Mouse (Mus musculus): Measurements from ENCODE around the gene Dock2. TPM values are rescaled to one million over a fixed set of nuclear protein-coding genes. Genes with fewer than 3 reads are reported as not detected.
A peak's percentile ranks its signal among the peaks of the same experiment; 100 is the strongest.

The Dock2 gene
- polyA plus RNA-seq, 1 experiment from 2014 or later, result 0.54 TPM

GRCm38 (mm10) chr11:34375557-34375956 lies 408.1 kb downstream of the Dock2 start:
- ATAC-seq (ENCODE audit: low FRiP score, low read depth), result no peak
- no peaks in the 10 kb centered on the region for H3K9me3 ChIP-seq
- H3K4me2 ChIP-seq, result no peak overlapping the region
- H3K36me3 ChIP-seq, result no peaks in the 10 kb centered on the region
- WGBS, result 77% methylated on average over 1 of the region's 1 CpGs
- H3K9ac ChIP-seq, result no peak overlapping the region
- no peak overlapping the region for H3K4me3 ChIP-seq
- 0 out of 2 replicates have a peak, but pooled peaks cover 5% of the 10 kb centered on the region for H3K4me1 ChIP-seq (replicated peaks)
- H3K27me3 ChIP-seq, result no peaks in the 10 kb centered on the region
- no peak overlapping the region for H3K27ac ChIP-seq (replicated peaks)

DNA sequence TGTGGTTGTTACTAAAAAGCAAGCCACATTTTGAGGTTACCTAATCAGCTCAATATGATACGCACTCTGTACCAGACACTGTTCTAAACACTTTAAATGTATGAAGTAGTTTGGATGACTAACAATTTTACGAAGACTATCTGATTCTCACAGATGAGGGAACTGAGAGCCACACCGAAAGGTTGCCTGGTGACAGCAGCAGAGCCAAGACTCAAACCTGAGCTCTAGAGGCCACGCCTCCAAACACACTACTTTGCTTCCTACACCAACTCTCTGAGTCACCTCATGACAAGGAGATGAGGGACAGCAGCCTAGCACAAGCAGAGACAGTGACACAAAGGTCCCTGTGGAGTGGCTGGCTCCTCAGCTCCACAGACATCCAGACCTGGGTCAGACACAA lies 411.5 kb downstream of the Dock2 start:
- Histone ChIP-seq H3K9ac (no peak overlapping the region), H3K4me3 (no peak overlapping the region), H3K4me1 (replicated peaks) (0 out of 2 replicates have a peak, but pooled peaks cover 5% of the 10 kb centered on the region), H3K36me3 (no peaks in the 10 kb centered on the region), H3K9me3 (no peaks in the 10 kb centered on the region), H3K4me2 (no peak overlapping the region), H3K27me3 (no peaks in the 10 kb centered on the region), H3K27ac (replicated peaks) (no peak overlapping the region)
- 92% methylated on average over 4 of the region's 4 CpGs for WGBS
- ATAC-seq (ENCODE audit: low FRiP score, low read depth), result no peak

DNA sequence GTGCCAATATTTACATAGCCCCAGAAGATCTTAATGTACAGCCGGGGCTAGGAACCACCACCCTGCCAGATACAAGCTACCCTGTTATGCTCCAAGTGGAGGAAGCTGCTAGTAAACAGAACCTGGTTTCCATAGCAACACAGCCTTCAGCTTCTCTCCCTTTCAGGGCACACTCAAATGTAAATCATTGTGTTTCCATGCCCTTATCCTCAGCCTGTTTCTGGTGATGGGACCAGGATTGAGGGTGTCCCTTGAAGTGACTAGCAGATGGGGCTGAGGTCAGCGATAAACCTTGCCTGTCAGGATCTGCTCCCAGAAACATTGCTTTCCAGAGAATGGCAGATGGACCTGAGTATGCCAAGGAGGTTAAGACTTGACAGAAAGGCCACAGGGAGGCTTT lies 427.6 kb downstream of the Dock2 start:
- no peaks in the 10 kb centered on the region for H3K9me3 ChIP-seq
- 27% methylated on average over 2 of the region's 2 CpGs for WGBS
- no peak overlapping the region for H3K4me3 ChIP-seq
- H3K9ac ChIP-seq, result no peak overlapping the region
- no peaks in the 10 kb centered on the region for H3K36me3 ChIP-seq
- 0 out of 2 replicates have a peak, but pooled peaks have one; percentile 50 for ATAC-seq (ENCODE audit: low FRiP score, low read depth)
- H3K4me2 ChIP-seq, result no peak overlapping the region
- H3K4me1 ChIP-seq (replicated peaks), result peaks cover 12% of the 10 kb centered on the region
- H3K27ac ChIP-seq (replicated peaks), result no peak overlapping the region
- no peaks in the 10 kb centered on the region for H3K27me3 ChIP-seq

GRCm38 (mm10) chr11:34355406-34355805 lies 428.3 kb downstream of the Dock2 start:
- H3K4me3 ChIP-seq, result no peak overlapping the region
- 60% methylated on average over 12 of the region's 12 CpGs for WGBS
- no peak overlapping the region for H3K9ac ChIP-seq
- H3K36me3 ChIP-seq, result no peaks in the 10 kb centered on the region
- no peak overlapping the region for H3K27ac ChIP-seq (replicated peaks)
- ATAC-seq (ENCODE audit: low FRiP score, low read depth), result no peak
- no peaks in the 10 kb centered on the region for H3K9me3 ChIP-seq
- no peak overlapping the region for H3K4me2 ChIP-seq
- no peaks in the 10 kb centered on the region for H3K27me3 ChIP-seq
- H3K4me1 ChIP-seq (replicated peaks), result peaks cover 12% of the 10 kb centered on the region

- Histone ChIP-seq H3K4me2 (no peak overlapping the region), H3K4me3 (no peak overlapping the region), H3K36me3 (no peaks in the 10 kb centered on the region), H3K9ac (no peak overlapping the region), H3K9me3 (no peaks in the 10 kb centered on the region), H3K4me1 (replicated peaks) (peaks cover 21% of the 10 kb centered on the region), H3K27ac (replicated peaks) (no peak overlapping the region), H3K27me3 (no peaks in the 10 kb centered on the region)
- 73% methylated on average over 10 of the region's 10 CpGs for WGBS
- no peak for ATAC-seq (ENCODE audit: low FRiP score, low read depth)
These were observed 434.1 kb downstream of the Dock2 start for GRCm38 (mm10) chr11:34349453-34350056.

DNA sequence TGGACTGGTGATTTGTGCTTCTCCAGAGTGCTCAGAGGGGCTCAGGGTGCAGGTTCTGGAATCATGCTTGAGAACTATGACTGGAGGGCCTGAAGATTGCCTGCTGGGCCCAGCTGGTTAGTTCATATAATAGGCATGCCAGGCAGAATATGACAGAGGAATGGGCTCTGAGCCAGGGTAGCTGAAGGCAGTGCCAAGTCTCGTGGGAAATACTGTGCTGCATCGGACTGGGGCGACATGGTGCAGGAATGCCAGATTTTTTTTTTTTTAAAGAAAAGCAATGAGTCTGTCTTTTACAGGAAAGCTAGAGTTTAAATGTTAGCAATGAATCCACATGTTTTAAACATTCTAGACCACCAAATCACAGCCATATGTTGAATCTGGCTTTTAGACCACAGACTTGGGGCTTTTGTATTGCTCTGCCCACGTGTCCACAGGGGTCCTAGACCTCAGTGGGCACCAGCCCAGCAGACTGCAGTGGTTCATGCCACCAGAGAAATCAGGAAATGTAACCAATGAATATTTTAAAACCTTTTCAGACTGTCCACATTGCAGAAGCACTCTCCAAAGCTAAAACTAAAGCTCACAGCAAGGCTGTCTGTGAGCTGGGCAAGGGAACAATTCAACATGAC lies 435.3 kb downstream of the Dock2 start:
- peak; percentile 77 for ATAC-seq (ENCODE audit: low FRiP score, low read depth)
- 26% methylated on average over 4 of the region's 4 CpGs for WGBS
- no peak overlapping the region for H3K9ac ChIP-seq
- H3K4me1 ChIP-seq (replicated peaks), result peaks cover 32% of the 10 kb centered on the region
- no peak overlapping the region for H3K4me3 ChIP-seq
- H3K27ac ChIP-seq (replicated peaks), result peak overlapping the region; percentile 46
- H3K27me3 ChIP-seq, result no peaks in the 10 kb centered on the region
- no peak overlapping the region for H3K4me2 ChIP-seq
- no peaks in the 10 kb centered on the region for H3K9me3 ChIP-seq
- H3K36me3 ChIP-seq, result no peaks in the 10 kb centered on the region

DNA sequence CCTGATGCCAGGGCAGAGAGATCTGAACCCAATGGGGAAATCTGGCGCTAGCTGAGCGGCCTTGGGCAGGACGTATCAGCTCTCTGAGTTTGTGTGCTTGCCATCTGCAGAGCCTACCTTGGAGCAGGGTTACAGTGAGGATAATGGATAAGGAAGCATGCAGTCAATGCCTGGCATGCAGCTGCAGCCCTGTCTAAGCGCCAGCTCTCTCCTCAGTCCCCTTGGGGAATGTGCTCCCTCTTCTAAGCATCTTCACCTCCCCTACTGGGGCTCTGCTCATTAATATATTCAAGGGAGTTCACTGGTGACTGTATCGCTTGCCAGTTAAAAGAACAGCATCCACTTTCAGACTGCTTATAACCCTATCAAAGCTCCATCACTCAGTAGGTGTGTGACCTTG lies 439.4 kb downstream of the Dock2 start:
- no peaks in the 10 kb centered on the region for H3K9me3 ChIP-seq
- H3K4me3 ChIP-seq, result no peak overlapping the region
- 24% methylated on average over 5 of the region's 5 CpGs for WGBS
- H3K4me1 ChIP-seq (replicated peaks), result peaks cover 36% of the 10 kb centered on the region
- no peak overlapping the region for H3K9ac ChIP-seq
- peak; percentile 70 for ATAC-seq (ENCODE audit: low FRiP score, low read depth)
- H3K27ac ChIP-seq (replicated peaks), result peak overlapping the region; percentile 36; the same call in 1 of the 2 replicates
- H3K4me2 ChIP-seq, result no peak overlapping the region
- H3K27me3 ChIP-seq, result no peaks in the 10 kb centered on the region
- no peaks in the 10 kb centered on the region for H3K36me3 ChIP-seq

- H3K9me3 ChIP-seq, result no peaks in the 10 kb centered on the region
- WGBS, result 26% methylated on average over 4 of the region's 4 CpGs
- H3K4me2 ChIP-seq, result no peak overlapping the region
- peaks cover 31% of the 10 kb centered on the region for H3K4me1 ChIP-seq (replicated peaks)
- H3K4me3 ChIP-seq, result no peak overlapping the region
- H3K36me3 ChIP-seq, result no peaks in the 10 kb centered on the region
- peak; percentile 16; the same call in 1 of the 2 replicates for ATAC-seq (ENCODE audit: low FRiP score, low read depth)
- no peaks in the 10 kb centered on the region for H3K27me3 ChIP-seq
- peak overlapping the region; percentile 36; the same call in 1 of the 2 replicates for H3K27ac ChIP-seq (replicated peaks)
- no peak overlapping the region for H3K9ac ChIP-seq
These were observed 439.9 kb downstream of the Dock2 start for GRCm38 (mm10) chr11:34343742-34344307.

- Histone ChIP-seq H3K27me3 (no peaks in the 10 kb centered on the region), H3K4me2 (no peak overlapping the region), H3K4me3 (no peak overlapping the region), H3K36me3 (no peaks in the 10 kb centered on the region), H3K4me1 (replicated peaks) (peaks cover 21% of the 10 kb centered on the region), H3K9me3 (no peaks in the 10 kb centered on the region), H3K9ac (no peak overlapping the region), H3K27ac (replicated peaks) (no peak overlapping the region)
- WGBS, result 65% methylated on average over 5 of the region's 5 CpGs
- no peak for ATAC-seq (ENCODE audit: low FRiP score, low read depth)
These were observed 444.0 kb downstream of the Dock2 start for GRCm38 (mm10) chr11:34339693-34340092.

DNA sequence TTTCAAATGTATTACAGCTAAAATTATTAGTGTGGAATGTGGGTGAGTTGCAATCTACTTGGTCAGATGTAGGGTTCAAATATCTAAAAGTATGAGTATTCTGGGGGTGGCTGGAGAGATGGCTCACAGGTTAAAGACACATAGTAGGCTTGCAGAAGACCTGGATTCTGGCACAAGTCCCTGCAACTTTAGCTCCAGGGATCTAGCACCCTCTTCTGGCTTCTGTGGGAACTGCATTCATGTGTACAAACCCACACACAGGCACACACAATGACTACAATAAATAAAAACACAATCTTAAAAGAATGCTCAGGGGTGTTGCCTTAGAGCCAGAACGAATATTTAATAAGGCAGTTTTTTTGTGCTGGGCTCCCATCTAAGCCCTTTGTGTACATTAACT lies 445.8 kb downstream of the Dock2 start:
- no peak for ATAC-seq (ENCODE audit: low FRiP score, low read depth)
- H3K36me3 ChIP-seq, result no peaks in the 10 kb centered on the region
- no peaks in the 10 kb centered on the region for H3K27me3 ChIP-seq
- H3K4me3 ChIP-seq, result no peak overlapping the region
- H3K9me3 ChIP-seq, result no peaks in the 10 kb centered on the region
- no peak overlapping the region for H3K27ac ChIP-seq (replicated peaks)
- 90% methylated on average over 1 of the region's 1 CpGs for WGBS
- no peak overlapping the region for H3K9ac ChIP-seq
- peaks cover 9% of the 10 kb centered on the region for H3K4me1 ChIP-seq (replicated peaks)
- H3K4me2 ChIP-seq, result no peak overlapping the region

GRCm38 (mm10) chr11:34332344-34333031 lies 451.2 kb downstream of the Dock2 start:
- no peak overlapping the region for H3K27ac ChIP-seq (replicated peaks)
- H3K27me3 ChIP-seq, result no peaks in the 10 kb centered on the region
- no peak overlapping the region for H3K4me3 ChIP-seq
- H3K9me3 ChIP-seq, result no peaks in the 10 kb centered on the region
- 64% methylated on average over 7 of the region's 7 CpGs for WGBS
- no peak for ATAC-seq (ENCODE audit: low FRiP score, low read depth)
- H3K9ac ChIP-seq, result no peak overlapping the region
- no peak overlapping the region for H3K4me2 ChIP-seq
- H3K4me1 ChIP-seq (replicated peaks), result 0 out of 2 replicates have a peak, but pooled peaks cover 4% of the 10 kb centered on the region
- H3K36me3 ChIP-seq, result no peaks in the 10 kb centered on the region

GRCm38 (mm10) chr11:34323664-34324063 lies 460.0 kb downstream of the Dock2 start:
- H3K27ac ChIP-seq (replicated peaks), result no peak overlapping the region; the same call in 1 of the 2 replicates
- H3K4me1 ChIP-seq (replicated peaks), result peaks cover 8% of the 10 kb centered on the region; the same call in 1 of the 2 replicates
- no peaks in the 10 kb centered on the region for H3K36me3 ChIP-seq
- H3K27me3 ChIP-seq, result no peaks in the 10 kb centered on the region
- H3K4me2 ChIP-seq, result no peak overlapping the region
- WGBS, result 79% methylated on average over 8 of the region's 8 CpGs
- no peaks in the 10 kb centered on the region for H3K9me3 ChIP-seq
- ATAC-seq (ENCODE audit: low FRiP score, low read depth), result no peak
- no peak overlapping the region for H3K9ac ChIP-seq
- H3K4me3 ChIP-seq, result no peak overlapping the region
